Comparison of ENCODE assay signal across 8 mouse cellular contexts in genomic region chr6:142963480-142964075, GRCm38 (mm10). TPM values are rescaled to one million over a fixed set of nuclear protein-coding genes. Genes with fewer than 3 reads are reported as not detected.
DNase-seq lines count a peak whose midpoint lies in the region; ATAC-seq and TF ChIP-seq lines count a peak whose summit lies in the region.

No protein-coding gene starts in this region.

- peak overlapping the region; percentile 66 for H3K4me3 ChIP-seq in heart, embryonic 11.5 days (ENCODE audit: low read depth, low read length)
- H3K4me3 ChIP-seq in ES-E14 (ENCODE audit: insufficient read depth in 1 of 2, low read depth in 1 of 2, low read length in 2 of 2, poor library complexity in 1 of 2, severe bottlenecking in 1 of 2): peak overlapping the region; percentile 67 to 74
- peak overlapping the region; percentile 71 for H3K4me3 ChIP-seq in forebrain, embryonic 14.5 days (ENCODE audit: low read depth, low read length)
- H3K4me3 ChIP-seq in limb, embryonic 14.5 days (replicated peaks; ENCODE audit: low read length): peak overlapping the region; percentile 60
- H3K4me3 ChIP-seq in stomach, embryonic 16.5 days (replicated peaks; ENCODE audit: low read length): peak overlapping the region; percentile 55

- H3K36me3 ChIP-seq in heart, embryonic 11.5 days (ENCODE audit: control insufficient read depth, insufficient read depth, low read length): no peaks in the 10 kb centered on the region
- no peaks in the 10 kb centered on the region for H3K36me3 ChIP-seq in ES-E14 (ENCODE audit: control insufficient read depth, insufficient read depth, low read length, poor library complexity, severe bottlenecking)
- no peaks in the 10 kb centered on the region for H3K36me3 ChIP-seq in forebrain, embryonic 14.5 days (ENCODE audit: control insufficient read depth, insufficient read depth, low read length)
- no peaks in the 10 kb centered on the region for H3K36me3 ChIP-seq in limb, embryonic 14.5 days (ENCODE audit: control insufficient read depth, insufficient read depth, low read length)
- no peaks in the 10 kb centered on the region for H3K36me3 ChIP-seq in stomach, embryonic 16.5 days (ENCODE audit: control insufficient read depth, insufficient read depth, low read length)

- peak; percentile 3; the same call in 1 of the 2 replicates for ATAC-seq in heart, embryonic 11.5 days (replicated peaks; ENCODE audit: insufficient number of reproducible peaks, low FRiP score, low TSS enrichment)
- 0 out of 2 replicates have a peak, but pooled peaks have one; percentile 1 for ATAC-seq in forebrain, embryonic 14.5 days
- ATAC-seq in limb, embryonic 14.5 days (ENCODE audit: low FRiP score, low read depth): no peak
- no peak for ATAC-seq in stomach, embryonic 16.5 days (ENCODE audit: insufficient read depth, low FRiP score)

- peaks cover 11% of the 10 kb centered on the region for H3K27me3 ChIP-seq in heart, embryonic 11.5 days (ENCODE audit: control insufficient read depth, insufficient read depth, low read length)
- no peaks in the 10 kb centered on the region for H3K27me3 ChIP-seq in forebrain, embryonic 14.5 days (replicated peaks; ENCODE audit: control insufficient read depth, insufficient read depth, low read length)
- H3K27me3 ChIP-seq in limb, embryonic 14.5 days (ENCODE audit: control insufficient read depth, insufficient read depth, low read length): peaks cover 10% of the 10 kb centered on the region; the same call in 1 of the 2 replicates
- peaks cover 21% of the 10 kb centered on the region for H3K27me3 ChIP-seq in stomach, embryonic 16.5 days (ENCODE audit: control insufficient read depth, insufficient read depth, low read length)

- peak overlapping the region; percentile 29; the same call in 1 of the 2 replicates for H3K27ac ChIP-seq in heart, embryonic 11.5 days (ENCODE audit: low read depth, low read length)
- H3K27ac ChIP-seq in ES-E14 (ENCODE audit: insufficient read depth, low read depth, low read length, poor library complexity, severe bottlenecking): no peak overlapping the region
- H3K27ac ChIP-seq in forebrain, embryonic 14.5 days (ENCODE audit: low read depth, low read length): peak overlapping the region; percentile 97
- H3K27ac ChIP-seq in limb, embryonic 14.5 days (replicated peaks; ENCODE audit: low read depth, low read length): no peak overlapping the region
- no peak overlapping the region for H3K27ac ChIP-seq in stomach, embryonic 16.5 days (ENCODE audit: low read length)

- in situ Hi-C loops in ES-E14 (cut with MboI; ENCODE audit: low sequenced_read_pairs in 2 of 2, unreplicated experiment in 2 of 2): no loop called here

- peaks cover 2% of the 10 kb centered on the region; the same call in 1 of the 2 replicates for H3K9me3 ChIP-seq in heart, embryonic 11.5 days (replicated peaks; ENCODE audit: control insufficient read depth, low read length)
- no peaks in the 10 kb centered on the region for H3K9me3 ChIP-seq in ES-E14 (ENCODE audit: control insufficient read depth, insufficient read depth, low read depth, low read length)
- H3K9me3 ChIP-seq in forebrain, embryonic 14.5 days (replicated peaks; ENCODE audit: control insufficient read depth, low read length): no peaks in the 10 kb centered on the region
- no peaks in the 10 kb centered on the region for H3K9me3 ChIP-seq in limb, embryonic 14.5 days (ENCODE audit: control insufficient read depth, low read length)
- H3K9me3 ChIP-seq in stomach, embryonic 16.5 days (replicated peaks; ENCODE audit: control insufficient read depth, low read length): no peaks in the 10 kb centered on the region

- 19% methylated on average over 30 of the region's 30 CpGs for WGBS in heart, embryonic 11.5 days (ENCODE audit: insufficient replicate concordance)
- 28% methylated on average over 30 of the region's 30 CpGs for WGBS in forebrain, embryonic 14.5 days
- WGBS in limb, embryonic 14.5 days: 29% methylated on average over 28 of the region's 30 CpGs
- 23% methylated on average over 30 of the region's 30 CpGs for WGBS in stomach, embryonic 16.5 days

- TF ChIP-seq POLR2A in limb, embryonic 14.5 days (IDR thresholded peaks at IDR 0.05; ENCODE audit: borderline replicate concordance, extremely low read depth, insufficient read depth, insufficient read length): no peak

- intact Hi-C loops in heart, postnatal 14 days (cut with DNase I): loop anchor here (2.0 to 10.0 kb wide), 3 partner anchors 89 to 185 kb away; no protein-coding TSS in a partner anchor

- H3K9ac ChIP-seq in heart, embryonic 11.5 days (ENCODE audit: low read depth, low read length): peak overlapping the region; percentile 70
- H3K9ac ChIP-seq in ES-E14 (ENCODE audit: insufficient read depth, low read depth, low read length, poor library complexity, severe bottlenecking): peak overlapping the region; percentile 68; the same call in 1 of the 2 replicates
- H3K9ac ChIP-seq in forebrain, embryonic 14.5 days (ENCODE audit: low read length): peak overlapping the region; percentile 91
- H3K9ac ChIP-seq in limb, embryonic 14.5 days (ENCODE audit: low read depth, low read length, severe bottlenecking): peak overlapping the region; percentile 66
- peak overlapping the region; percentile 68 for H3K9ac ChIP-seq in stomach, embryonic 16.5 days (ENCODE audit: low read length)

- peak overlapping the region; percentile 97 for H3K4me2 ChIP-seq in heart, embryonic 11.5 days
- H3K4me2 ChIP-seq in forebrain, embryonic 14.5 days (ENCODE audit: low read length): peak overlapping the region; percentile 84
- H3K4me2 ChIP-seq in limb, embryonic 14.5 days (replicated peaks; ENCODE audit: low read depth, low read length, severe bottlenecking): peak overlapping the region; percentile 97
- peak overlapping the region; percentile 95 for H3K4me2 ChIP-seq in stomach, embryonic 16.5 days (ENCODE audit: low read depth, low read length)

- H3K4me1 ChIP-seq in heart, embryonic 11.5 days (ENCODE audit: control insufficient read depth, insufficient read depth, low read length): 0 out of 2 replicates have a peak, but pooled peaks cover 5% of the 10 kb centered on the region
- H3K4me1 ChIP-seq in ES-E14 (ENCODE audit: control insufficient read depth in 2 of 2, insufficient read depth in 2 of 2, low read length in 2 of 2, poor library complexity in 1 of 2): peaks cover 2 to 3% of the 10 kb centered on the region in 2 experiments; a peak in 1 of 4 replicates
- peaks cover 9% of the 10 kb centered on the region; the same call in 1 of the 2 replicates for H3K4me1 ChIP-seq in forebrain, embryonic 14.5 days (ENCODE audit: control insufficient read depth, insufficient read depth, low read length)
- H3K4me1 ChIP-seq in limb, embryonic 14.5 days (ENCODE audit: control insufficient read depth, insufficient read depth, low read length): 0 out of 2 replicates have a peak, but pooled peaks cover 5% of the 10 kb centered on the region
- no peaks in the 10 kb centered on the region for H3K4me1 ChIP-seq in stomach, embryonic 16.5 days (ENCODE audit: control insufficient read depth, insufficient read depth, low read length)

- DNase-seq in heart, postnatal 14 days: no peak
- no peak for DNase-seq in ES-E14 (ENCODE audit: low read depth, low spot score)
- DNase-seq in forebrain, embryonic 14.5 days (ENCODE audit: low spot score): peak; percentile 16
- DNase-seq in limb, embryonic 14.5 days (ENCODE audit: low spot score): no peak
- no peak for DNase-seq in embryo, embryonic 11 days
- DNase-seq in testis, postnatal 10 days (ENCODE audit: low spot score): no peak

TF ChIP-seq in ES-E14, 5 proteins besides CTCF, POLR2A, EP300 and RAD21:
- TF ChIP-seq ZNF384 (IDR thresholded peaks at IDR 0.05; ENCODE audit: low read depth, low read length) (no peak), ZC3H11A (IDR thresholded peaks at IDR 0.05; ENCODE audit: borderline replicate concordance, low read depth, low read length) (no peak), CHD2 (IDR thresholded peaks at IDR 0.05; ENCODE audit: low read depth, low read length) (no peak)

RNA-seq across cellular contexts. Expression of gene St8sia1, which starts 0.7 kb away (rescaled TPM):
- 3.6 and 5.2 TPM in 2 replicates for polyA plus RNA-seq in heart, embryonic 11.5 days (2014; fragmentation: Nextera tagmentation; extraction: Ambion mirVana)
- 1 to 10 TPM in 1 of 2 experiments, under 1 TPM in 1; 0.38 to 1.7 TPM for total RNA-seq in heart, postnatal 14 days (2021)
- total RNA-seq in ES-E14 (2012; rRNA removed): 8.2 and 10.1 TPM in 2 replicates
- 4.1 and 4.7 TPM in 2 replicates for polyA plus RNA-seq in forebrain, embryonic 14.5 days (2014; fragmentation: Nextera tagmentation; extraction: Ambion mirVana)
- polyA plus RNA-seq in limb, embryonic 14.5 days (2012; rRNA removed): 0.93 and 1.1 TPM in 2 replicates
- 1.1 and 1.3 TPM in 2 replicates for polyA plus RNA-seq in limb, embryonic 14.5 days (2014; fragmentation: Nextera tagmentation; extraction: Ambion mirVana)
- polyA plus RNA-seq in stomach, embryonic 16.5 days (2015; fragmentation: Nextera tagmentation; extraction: Ambion mirVana): 1.1 TPM in 2 replicates

Comparison
In these comparisons a context has a peak if more than half of its experiments do, and no peak if none do; other contexts are left out.
1. ATAC-seq: peak in heart, embryonic 11.5 days (single experiment) and forebrain, embryonic 14.5 days (single experiment); none in limb, embryonic 14.5 days (single experiment) and stomach, embryonic 16.5 days (single experiment).
2. H3K27ac ChIP-seq: peak in heart, embryonic 11.5 days (single experiment) and forebrain, embryonic 14.5 days (single experiment); none in ES-E14 (single experiment), limb, embryonic 14.5 days (single experiment) and stomach, embryonic 16.5 days (single experiment).
3. Peak in every context shown above with its lines, with median percentiles within 50 percentile points of each other: H3K4me2 ChIP-seq, H3K4me3 ChIP-seq and H3K9ac ChIP-seq.